Mouse (Mus musculus) forebrain, embryonic 15.5 days (tissue): ENCODE results near the gene Calm3. TPM values are rescaled to one million over a fixed set of nuclear protein-coding genes. Genes with fewer than 3 reads are reported as not detected.

Source experiments
- ATAC-seq: fragments of 200-750 bp; cut with Nextera tagmentation; replicated peaks from 2 replicates; pipeline ENCODE4 v1.8.0; 2017; ENCODE audit warnings: mild to moderate bottlenecking, moderate TSS enrichment, moderate library complexity
- H3K27ac ChIP-seq: fragments of 300-500 bp; sonication (generic); replicated peaks from 2 replicates; pipeline ENCODE4 v1.5.1; 2015; ENCODE audit warnings: mild to moderate bottlenecking, inconsistent platforms
- H3K27me3 ChIP-seq: fragments of 300-500 bp; sonication (generic); 2 replicates; pipeline ENCODE4 v1.6.1; 2015; ENCODE audit warnings: inconsistent platforms
- H3K36me3 ChIP-seq: fragments of 300-500 bp; sonication (generic); 2 replicates; pipeline ENCODE4 v1.6.1; 2015; ENCODE audit warnings: mild to moderate bottlenecking, inconsistent platforms
- H3K4me1 ChIP-seq: fragments of 300-500 bp; sonication (generic); 2 replicates; pipeline ENCODE4 v1.6.1; 2015; ENCODE audit warnings: inconsistent platforms
- H3K4me2 ChIP-seq: fragments of 300-500 bp; sonication (generic); replicated peaks from 2 replicates; pipeline ENCODE4 v1.6.1; 2015; ENCODE audit warnings: mild to moderate bottlenecking, inconsistent platforms
- H3K4me3 ChIP-seq: fragments of 300-500 bp; sonication (generic); 2 replicates; pipeline ENCODE4 v1.5.1; 2015; ENCODE audit warnings: mild to moderate bottlenecking, inconsistent platforms
- H3K9ac ChIP-seq: fragments of 300-500 bp; sonication (generic); replicated peaks from 2 replicates; pipeline ENCODE4 v1.6.1; 2015; ENCODE audit warnings: mild to moderate bottlenecking, inconsistent platforms
- H3K9me3 ChIP-seq: fragments of 300-500 bp; sonication (generic); 2 replicates; pipeline ENCODE4 v1.6.1; 2016; ENCODE audit warnings: inconsistent platforms
- WGBS: fragments of 180-500 bp; shearing (Covaris S2); methylation state at CpG from one replicate; pipeline ENCODE4 v1.1.7; 2015; ENCODE audit warnings: mixed read lengths; 5-methylcytosine and 5-hydroxymethylcytosine counted together
- polyA plus RNA-seq: library from polyadenylated mRNA; unstranded; fragments of >200 nt; fragmentation: Nextera tagmentation; extraction: Ambion mirVana; gene quantifications from 2 replicates; pipeline ENCODE4 v1.2.1, GENCODE M21; 2015

Gene Calm3
- polyA plus RNA-seq, 1 experiment from 2014 or later = 305 TPM

- Histone ChIP-seq H3K4me1 (peaks cover 38% of the 10 kb centered on the region), H3K4me3 (peak overlapping the region; percentile 85), H3K9me3 (no peaks in the 10 kb centered on the region), H3K27ac (no peak overlapping the region), H3K27me3 (no peaks in the 10 kb centered on the region), H3K4me2 (peak overlapping the region; percentile 92), H3K9ac (peak overlapping the region; percentile 78), H3K36me3 (no peaks in the 10 kb centered on the region; the same call in 1 of the 2 replicates)
- 7% methylated on average over 13 of the region's 13 CpGs for WGBS
- ATAC-seq = no peak
These were observed 47.3 kb downstream of the Calm3 start for GRCm38 (mm10) chr7:16876608-16877007.

GRCm38 (mm10) chr7:16876006-16876405 is 47.9 kb downstream of the Calm3 start:
- H3K4me3 ChIP-seq = peak overlapping the region; percentile 85
- H3K9ac ChIP-seq = peak overlapping the region; percentile 78
- no peaks in the 10 kb centered on the region; the same call in 1 of the 2 replicates for H3K36me3 ChIP-seq
- no peaks in the 10 kb centered on the region for H3K27me3 ChIP-seq
- H3K9me3 ChIP-seq = no peaks in the 10 kb centered on the region
- H3K4me2 ChIP-seq = peak overlapping the region; percentile 92
- ATAC-seq = no peak
- peaks cover 38% of the 10 kb centered on the region for H3K4me1 ChIP-seq
- no peak overlapping the region for H3K27ac ChIP-seq
- WGBS = 7% methylated on average over 11 of the region's 11 CpGs

GRCm38 (mm10) chr7:16875326-16875725 is 48.6 kb downstream of the Calm3 start:
- Histone ChIP-seq H3K9me3 (no peaks in the 10 kb centered on the region), H3K27ac (peak overlapping the region; percentile 86), H3K27me3 (no peaks in the 10 kb centered on the region), H3K4me3 (peak overlapping the region; percentile 85), H3K4me1 (peaks cover 35% of the 10 kb centered on the region), H3K9ac (peak overlapping the region; percentile 78), H3K4me2 (peak overlapping the region; percentile 92), H3K36me3 (no peaks in the 10 kb centered on the region; the same call in 1 of the 2 replicates)
- WGBS = 0% methylated on average over 38 of the region's 42 CpGs
- peak; percentile 68 for ATAC-seq

GRCm38 (mm10) chr7:16875310-16875325 is 48.8 kb downstream of the Calm3 start, which contains the start of gene Dact3:
Dact3 (plus strand) TSS chr7:16875317.
- Histone ChIP-seq H3K4me1 (peaks cover 35% of the 10 kb centered on the region), H3K27me3 (no peaks in the 10 kb centered on the region), H3K27ac (peak within 1 kb of the TSS; percentile 90), H3K4me3 (peak within 1 kb of the TSS; percentile 85), H3K4me2 (peak within 1 kb of the TSS; percentile 92), H3K36me3 (no peaks in the 10 kb centered on the region; the same call in 1 of the 2 replicates), H3K9me3 (no peaks in the 10 kb centered on the region), H3K9ac (peak within 1 kb of the TSS; percentile 78)
- ATAC-seq = no peak
- 0% methylated on average over 1 of the region's 1 CpGs for WGBS

GRCm38 (mm10) chr7:16874756-16875309 is 49.1 kb downstream of the Calm3 start:
- no peaks in the 10 kb centered on the region for H3K9me3 ChIP-seq
- peak overlapping the region; percentile 90 for H3K27ac ChIP-seq
- H3K27me3 ChIP-seq = no peaks in the 10 kb centered on the region
- H3K9ac ChIP-seq = peak overlapping the region; percentile 78
- peak; percentile 97 for ATAC-seq
- peak overlapping the region; percentile 92 for H3K4me2 ChIP-seq
- no peaks in the 10 kb centered on the region; the same call in 1 of the 2 replicates for H3K36me3 ChIP-seq
- H3K4me3 ChIP-seq = peak overlapping the region; percentile 85
- WGBS = under 1% methylated on average over 33 of the region's 33 CpGs
- H3K4me1 ChIP-seq = peaks cover 36% of the 10 kb centered on the region

GRCm38 (mm10) chr7:16874190-16874589 is 49.7 kb downstream of the Calm3 start:
- Histone ChIP-seq H3K36me3 (no peaks in the 10 kb centered on the region; the same call in 1 of the 2 replicates), H3K9me3 (no peaks in the 10 kb centered on the region), H3K4me2 (peak overlapping the region; percentile 38), H3K4me3 (peak overlapping the region; percentile 85), H3K27me3 (no peaks in the 10 kb centered on the region), H3K4me1 (peaks cover 42% of the 10 kb centered on the region), H3K27ac (peak overlapping the region; percentile 90), H3K9ac (peak overlapping the region; percentile 1)
- no peak for ATAC-seq
- whole genome bisulfite sequencing = 5% methylated on average over 17 of the region's 17 CpGs

GRCm38 (mm10) chr7:16873392-16873791 is 50.5 kb downstream of the Calm3 start:
- H3K27me3 ChIP-seq = no peaks in the 10 kb centered on the region
- no peaks in the 10 kb centered on the region for H3K36me3 ChIP-seq
- H3K9ac ChIP-seq = no peak overlapping the region
- H3K4me1 ChIP-seq = peaks cover 43% of the 10 kb centered on the region
- no peaks in the 10 kb centered on the region for H3K9me3 ChIP-seq
- peak overlapping the region; percentile 85; the same call in 1 of the 2 replicates for H3K4me3 ChIP-seq
- H3K4me2 ChIP-seq = no peak overlapping the region
- WGBS = 95% methylated on average over 4 of the region's 4 CpGs
- ATAC-seq = no peak
- H3K27ac ChIP-seq = peak overlapping the region; percentile 90; the same call in 1 of the 2 replicates

GRCm38 (mm10) chr7:16872478-16872877 is 51.4 kb downstream of the Calm3 start:
- Histone ChIP-seq H3K36me3 (no peaks in the 10 kb centered on the region), H3K27ac (no peak overlapping the region), H3K27me3 (no peaks in the 10 kb centered on the region), H3K9me3 (no peaks in the 10 kb centered on the region), H3K9ac (no peak overlapping the region), H3K4me2 (no peak overlapping the region), H3K4me1 (peaks cover 43% of the 10 kb centered on the region), H3K4me3 (no peak overlapping the region)
- no peak for ATAC-seq
- WGBS = 95% methylated on average over 9 of the region's 9 CpGs

- no peak overlapping the region for H3K9ac ChIP-seq
- no peak overlapping the region for H3K27ac ChIP-seq
- H3K4me2 ChIP-seq = no peak overlapping the region
- ATAC-seq = no peak
- no peak overlapping the region for H3K4me3 ChIP-seq
- H3K4me1 ChIP-seq = peaks cover 36% of the 10 kb centered on the region
- no peaks in the 10 kb centered on the region for H3K36me3 ChIP-seq
- no peaks in the 10 kb centered on the region for H3K27me3 ChIP-seq
- H3K9me3 ChIP-seq = no peaks in the 10 kb centered on the region
- WGBS = 88% methylated on average over 10 of the region's 10 CpGs
These were observed 52.3 kb downstream of the Calm3 start for GRCm38 (mm10) chr7:16871600-16871999.

- peak overlapping the region; percentile 54 for H3K4me2 ChIP-seq
- H3K4me1 ChIP-seq = peaks cover 24% of the 10 kb centered on the region
- H3K36me3 ChIP-seq = peaks cover 7% of the 10 kb centered on the region; the same call in 1 of the 2 replicates
- H3K9ac ChIP-seq = peak overlapping the region; percentile 41
- 9% methylated on average over 16 of the region's 16 CpGs for WGBS
- peak overlapping the region; percentile 83 for H3K27ac ChIP-seq
- H3K27me3 ChIP-seq = no peaks in the 10 kb centered on the region
- H3K4me3 ChIP-seq = peak overlapping the region; percentile 41
- peak; percentile 98 for ATAC-seq
- no peaks in the 10 kb centered on the region for H3K9me3 ChIP-seq
These were observed 54.4 kb downstream of the Calm3 start for GRCm38 (mm10) chr7:16869497-16869896.

- no peak overlapping the region for H3K9ac ChIP-seq
- no peak overlapping the region for H3K4me2 ChIP-seq
- no peak for ATAC-seq
- peaks cover 17% of the 10 kb centered on the region; the same call in 1 of the 2 replicates for H3K36me3 ChIP-seq
- peaks cover 14% of the 10 kb centered on the region for H3K4me1 ChIP-seq
- no peak overlapping the region for H3K27ac ChIP-seq
- 93% methylated on average over 3 of the region's 3 CpGs for WGBS
- H3K27me3 ChIP-seq = no peaks in the 10 kb centered on the region
- H3K9me3 ChIP-seq = no peaks in the 10 kb centered on the region
- H3K4me3 ChIP-seq = no peak overlapping the region
These were observed 56.4 kb downstream of the Calm3 start for GRCm38 (mm10) chr7:16867488-16867887.
